Mouse (Mus musculus) adrenal gland, adult 18-20 months (tissue): ENCODE measurements around the gene Btbd35f23. TPM values are rescaled to one million over a fixed set of nuclear protein-coding genes. Genes with fewer than 3 reads are reported as not detected.
"Not testable (repeated sequence)": the region's sequence is repeated elsewhere in the genome, so short reads cannot be mapped to it uniquely, and the experiment has no call there.

Experiments used
- DNase-seq, 2 experiments: peaks; one replicate each; pipeline ENCODE4 v3.0.0; 2021 to 2022; ENCODE audit warnings: low spot score in 2 of 2
- long read RNA-seq, 2 experiments: library from polyadenylated mRNA; stranded (forward); transcript quantifications; one replicate each; pipeline ENCODE4 v2.0.0; 2021
- total RNA-seq, 2 experiments: library from RNA; stranded (reverse); gene quantifications; 1 replicate in 1 of 2; 2 replicates in 1 of 2; pipeline ENCODE4 v1.2.3; 2021

Btbd35f23 gene
- not detected for total RNA-seq
- long read RNA-seq, experiment 1: 0 reads
- long read RNA-seq, experiment 2: 0 reads

DNA sequence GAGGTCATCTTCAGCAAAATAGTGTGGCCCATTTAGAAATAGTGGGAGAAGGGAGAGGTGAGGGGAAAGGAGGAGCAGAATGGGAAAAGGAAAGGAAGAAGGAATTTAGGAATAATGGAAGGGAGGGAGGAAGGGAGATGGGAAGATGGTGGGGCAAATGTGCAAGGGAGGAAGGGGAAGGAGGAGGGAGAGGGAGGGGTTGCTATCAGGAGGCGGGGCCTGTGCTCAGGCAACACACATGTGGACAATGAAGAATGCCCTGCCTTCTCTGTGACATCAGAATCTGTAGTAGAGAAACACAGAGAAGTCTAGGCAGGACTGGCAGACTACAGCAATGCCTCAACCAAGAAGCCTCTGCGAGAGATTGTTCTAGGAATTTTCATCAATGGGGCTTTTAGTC is at the start of gene Btbd35f23:
TSS of gene Btbd35f23 (plus strand) at position 301 of the 400 bp plus-strand sequence.
- DNase-seq: not testable (repeated sequence)

Other genes starting within 250 kb of the Btbd35f23 start
- gene Btbd35f24, start 119.0 kb downstream of the Btbd35f23 start, total RNA-seq: not detected